Mouse (Mus musculus) C2C12 (cell line): ENCODE data around the gene Litaf.

Source experiments
- CEBPB ChIP-seq: IDR thresholded peaks from one replicate; pipeline ENCODE4 v1.6.1; 2011; ENCODE audit warnings: low read depth, mild to moderate bottlenecking, control low read depth, moderate library complexity
- CTCF ChIP-seq: IDR thresholded peaks from one replicate; pipeline ENCODE4 v1.5.1; 2011; ENCODE audit not compliant: control insufficient read depth, insufficient read depth, insufficient read length
- MAX ChIP-seq: IDR thresholded peaks from one replicate; pipeline ENCODE4 v1.6.1; 2011; ENCODE audit warnings: mild to moderate bottlenecking, control low read depth
- MYOD1 ChIP-seq: IDR thresholded peaks from one replicate; pipeline ENCODE4 v1.6.1; 2011; ENCODE audit warnings: low read depth; ENCODE audit not compliant: control insufficient read depth, insufficient read length
- MYOG ChIP-seq: IDR thresholded peaks from one replicate; pipeline ENCODE4 v1.6.1; 2011; ENCODE audit not compliant: control insufficient read depth, insufficient read length; ENCODE audit errors: extremely low read depth
- USF1 ChIP-seq: IDR thresholded peaks from one replicate; pipeline ENCODE4 v1.6.1; 2011; ENCODE audit warnings: low read depth, mild to moderate bottlenecking, control low read depth, moderate library complexity

- no peak for TF ChIP-seq CTCF
- TF ChIP-seq USF1 = no peak
- no peak for TF ChIP-seq MYOG
- TF ChIP-seq MAX = no peak
- no peak for TF ChIP-seq CEBPB
- TF ChIP-seq MYOD1 = no peak
Observed at GRCm38 (mm10) chr16:11046437-11046836, 19.5 kb downstream of the Litaf start.
